Mouse (Mus musculus) kidney, adult 2 months (tissue): ENCODE measurements around the gene Cggbp1. TPM values are rescaled to one million over a fixed set of nuclear protein-coding genes. Genes with fewer than 3 reads are reported as not detected.

Experiments
- DNase-seq: peaks from one replicate; pipeline ENCODE4 v3.0.0; 2021
- H3K27ac ChIP-seq: fragments of 200-500 bp; 2 replicates; pipeline ENCODE4 v1.5.1; 2012; ENCODE audit warnings: low read depth, low read length, control low read depth, inconsistent platforms; ENCODE audit not compliant: insufficient read depth
- H3K27me3 ChIP-seq: fragments of 200-500 bp; replicated peaks from 2 replicates; pipeline ENCODE4 v1.6.1; 2012; ENCODE audit warnings: mild to moderate bottlenecking, moderate library complexity, low read length, inconsistent platforms; ENCODE audit not compliant: control insufficient read depth, insufficient read depth
- H3K36me3 ChIP-seq: fragments of 200-500 bp; 2 replicates; pipeline ENCODE4 v1.6.1; 2012; ENCODE audit warnings: mild to moderate bottlenecking, moderate library complexity, low read length, inconsistent platforms; ENCODE audit not compliant: control insufficient read depth, insufficient read depth
- H3K4me1 ChIP-seq: fragments of 200-500 bp; 2 replicates; pipeline ENCODE4 v1.6.1; 2011; ENCODE audit warnings: low read length; ENCODE audit not compliant: control insufficient read depth, insufficient read depth
- H3K4me3 ChIP-seq: fragments of 200-500 bp; 2 replicates; pipeline ENCODE4 v1.5.1; 2011; ENCODE audit warnings: mild to moderate bottlenecking, low read depth, low read length, control low read depth; ENCODE audit not compliant: insufficient read depth
- CTCF ChIP-seq: fragments of 200-500 bp; conservative IDR thresholded peaks from 2 replicates; pipeline ENCODE4 v1.5.1; 2011; ENCODE audit warnings: low read depth, mild to moderate bottlenecking, control low read depth, low read length, moderate library complexity, mixed read lengths; ENCODE audit not compliant: insufficient read depth, insufficient read length
- POLR2A ChIP-seq: fragments of 200-500 bp; IDR thresholded peaks from one replicate; pipeline ENCODE4 v1.6.1; 2011; ENCODE audit warnings: low read depth, low read length, control low read depth
- WGBS: fragments of 180-500 bp; shearing (Covaris S2); methylation state at CpG from one replicate; pipeline ENCODE4 v1.1.7; 2018; 5-methylcytosine and 5-hydroxymethylcytosine counted together
- polyA plus RNA-seq: library from polyadenylated mRNA; depleted of rRNA; stranded (reverse); fragments of >200 nt; gene quantifications from 2 replicates; pipeline ENCODE4 v1.2.3, GENCODE M21; 2012

The Cggbp1 gene
- polyA plus RNA-seq, 1 experiment: 14.2 TPM

DNA sequence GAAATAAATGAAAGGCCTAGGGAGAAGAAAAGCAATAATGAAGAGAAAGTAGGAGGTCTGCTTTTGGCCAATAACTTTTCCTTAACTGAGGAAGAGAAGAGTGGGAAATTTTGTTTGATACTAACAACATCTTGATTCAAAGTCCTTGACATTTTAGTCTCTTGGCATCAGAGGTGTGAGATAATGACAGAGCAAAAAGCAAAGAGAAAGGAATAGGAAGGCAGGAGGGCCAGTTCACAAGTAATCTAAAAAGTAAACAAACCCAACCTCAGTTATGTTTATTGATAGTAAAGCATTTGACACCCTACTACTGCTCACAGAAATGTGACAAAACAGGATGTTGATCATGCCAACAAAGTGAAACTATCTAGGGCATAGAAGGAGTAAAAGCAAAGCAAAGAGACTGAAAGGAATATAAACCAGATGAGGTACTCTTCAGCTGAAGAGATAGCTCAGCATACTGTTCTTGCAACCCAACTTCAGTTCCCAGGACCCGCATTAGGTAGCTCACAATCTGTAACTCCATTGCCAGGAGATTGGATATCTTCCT is 15.7 kb upstream of the Cggbp1 start:
- no peak overlapping the region for H3K27ac ChIP-seq
- no peak for TF ChIP-seq CTCF
- TF ChIP-seq POLR2A: no peak
- 0 out of 2 replicates have a peak, but pooled peaks cover 2% of the 10 kb centered on the region for H3K4me1 ChIP-seq
- H3K36me3 ChIP-seq: no peaks in the 10 kb centered on the region
- no peak overlapping the region for H3K4me3 ChIP-seq
- no peaks in the 10 kb centered on the region for H3K27me3 ChIP-seq
- no peak for DNase-seq
- 76% methylated on average over 1 of the region's 1 CpGs for WGBS

GRCm38 (mm10) chr16:64836709-64837108 is 15.1 kb upstream of the Cggbp1 start:
- Histone ChIP-seq H3K27ac (no peak overlapping the region), H3K36me3 (no peaks in the 10 kb centered on the region), H3K4me1 (0 out of 2 replicates have a peak, but pooled peaks cover 2% of the 10 kb centered on the region), H3K4me3 (no peak overlapping the region), H3K27me3 (no peaks in the 10 kb centered on the region)
- no peak for DNase-seq
- WGBS: 83% methylated on average over 2 of the region's 2 CpGs
- TF ChIP-seq CTCF (no peak), POLR2A (no peak)

DNA sequence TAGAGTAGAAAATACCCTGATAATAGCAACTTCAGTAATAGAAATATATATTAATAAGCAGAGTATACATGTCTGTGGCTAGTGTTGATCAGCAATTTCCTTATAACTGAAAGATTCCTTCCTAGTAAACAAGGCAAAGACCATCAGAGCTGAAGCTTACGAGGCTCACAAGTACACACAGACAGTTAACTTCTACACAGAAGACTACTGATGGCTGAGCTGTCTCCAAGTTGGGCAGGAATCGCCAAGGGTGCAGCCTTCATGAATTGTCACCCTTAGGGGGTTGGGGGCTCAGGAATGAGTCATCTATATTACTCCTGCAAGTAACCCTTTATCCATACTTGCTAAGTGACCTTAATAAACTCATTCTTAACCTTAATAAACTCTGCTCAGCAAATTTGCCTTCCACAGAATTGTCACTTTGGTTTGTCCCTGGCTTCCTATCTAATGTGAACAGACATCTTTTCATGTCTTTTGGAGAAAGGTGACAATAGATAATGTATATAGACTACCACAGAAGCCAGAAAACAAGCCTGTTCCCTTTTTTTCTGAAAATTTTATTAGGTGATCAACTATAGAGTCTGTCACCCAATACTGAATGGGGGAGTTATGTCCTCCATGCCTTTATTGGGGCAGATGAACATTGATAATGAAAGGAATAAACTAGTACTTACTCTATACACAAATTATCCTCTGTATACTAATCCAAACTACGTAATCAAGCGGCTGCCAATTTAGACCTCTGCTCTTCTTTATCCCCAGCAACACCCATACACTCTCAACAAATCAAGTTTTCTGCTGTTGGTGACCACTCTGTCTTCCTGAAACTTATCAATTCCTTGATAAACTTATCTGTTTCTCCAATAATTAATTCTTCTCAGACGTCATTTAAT is 10.1 kb upstream of the Cggbp1 start:
- no peaks in the 10 kb centered on the region for H3K27me3 ChIP-seq
- whole genome bisulfite sequencing: 90% methylated on average over 5 of the region's 5 CpGs
- no peaks in the 10 kb centered on the region for H3K36me3 ChIP-seq
- H3K27ac ChIP-seq: no peak overlapping the region
- 0 out of 2 replicates have a peak, but pooled peaks cover 1% of the 10 kb centered on the region for H3K4me1 ChIP-seq
- TF ChIP-seq POLR2A (no peak), CTCF (no peak)
- no peak overlapping the region for H3K4me3 ChIP-seq
- DNase-seq: no peak

- Histone ChIP-seq H3K4me1 (no peaks in the 10 kb centered on the region), H3K36me3 (no peaks in the 10 kb centered on the region), H3K27me3 (no peaks in the 10 kb centered on the region), H3K4me3 (no peak overlapping the region), H3K27ac (no peak overlapping the region)
- TF ChIP-seq POLR2A: no peak
- TF ChIP-seq CTCF: no peak
- DNase-seq: no peak
- WGBS: 97% methylated on average over 3 of the region's 3 CpGs
These were observed 9.4 kb upstream of the Cggbp1 start for GRCm38 (mm10) chr16:64842374-64842729.

DNA sequence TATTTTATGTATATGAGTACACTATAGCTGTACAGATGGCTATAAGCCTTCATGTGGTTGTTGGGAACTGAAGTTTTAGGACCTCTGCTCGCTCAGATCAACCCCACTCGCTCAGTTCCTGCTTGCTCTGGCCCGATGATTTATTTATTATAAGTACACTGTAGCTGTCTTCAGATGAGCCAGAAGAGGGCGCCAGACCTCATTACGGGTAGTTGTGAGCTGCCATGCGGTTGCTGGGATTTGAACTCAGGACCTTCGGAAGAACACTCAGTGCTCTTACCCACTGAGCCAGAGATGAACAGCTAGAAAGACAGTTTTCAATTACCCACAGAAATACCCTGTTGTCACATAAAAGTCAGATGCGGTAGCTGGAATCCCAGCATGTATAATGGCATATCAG is 5.8 kb upstream of the Cggbp1 start:
- WGBS: 89% methylated on average over 8 of the region's 8 CpGs
- DNase-seq: no peak
- TF ChIP-seq CTCF: 0 out of 2 replicates have a peak, but pooled peaks have one; percentile 12
- no peak for TF ChIP-seq POLR2A
- Histone ChIP-seq H3K27me3 (no peaks in the 10 kb centered on the region), H3K4me3 (no peak overlapping the region), H3K4me1 (no peaks in the 10 kb centered on the region), H3K27ac (no peak overlapping the region), H3K36me3 (no peaks in the 10 kb centered on the region)

DNA sequence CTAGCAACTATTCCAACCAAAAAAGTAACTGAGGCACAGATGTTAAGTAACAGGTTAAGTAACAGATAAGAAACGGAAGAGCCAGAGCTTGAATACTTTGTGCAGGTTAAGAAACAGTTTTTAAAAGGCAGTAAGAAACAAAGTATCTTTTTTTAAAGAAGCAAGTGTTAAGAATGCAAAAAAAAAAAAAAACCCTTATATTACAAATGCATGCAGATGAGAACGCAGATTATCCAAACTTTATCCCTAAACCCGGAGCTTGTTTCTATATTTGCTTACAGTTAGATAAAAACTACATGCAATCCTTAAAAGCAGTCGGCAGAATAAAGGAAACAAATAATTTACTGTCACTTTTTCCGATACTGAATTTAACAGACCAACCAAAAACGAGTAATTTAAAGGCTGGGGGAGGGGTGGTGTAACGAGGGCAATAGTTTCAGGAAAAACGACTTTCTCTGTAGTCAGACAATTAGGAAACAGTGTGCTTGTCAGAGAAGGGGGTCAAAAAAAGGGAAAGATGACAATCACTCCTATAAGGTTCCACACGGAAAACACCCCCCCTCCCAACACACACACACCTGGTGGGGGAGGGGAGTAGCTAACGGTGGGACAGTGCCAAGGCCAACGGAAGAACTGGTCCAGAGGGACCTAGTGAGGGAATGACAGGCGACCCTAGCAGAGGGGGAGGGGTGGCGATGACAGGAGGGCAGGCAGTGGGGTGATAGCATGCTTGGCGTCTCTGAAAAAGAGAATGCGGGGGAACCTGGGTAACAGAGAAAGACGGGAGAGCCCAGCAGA is 1.3 kb upstream of the Cggbp1 start:
- peak; percentile 41 for DNase-seq
- Histone ChIP-seq H3K27me3 (no peaks in the 10 kb centered on the region), H3K4me1 (peaks cover 3% of the 10 kb centered on the region; the same call in 1 of the 2 replicates), H3K27ac (peak overlapping the region; percentile 16; the same call in 1 of the 2 replicates), H3K36me3 (no peaks in the 10 kb centered on the region; the same call in 1 of the 2 replicates), H3K4me3 (peak overlapping the region; percentile 95)
- TF ChIP-seq POLR2A: no peak
- TF ChIP-seq CTCF: no peak
- under 1% methylated on average over 16 of the region's 16 CpGs for WGBS
